Mouse (Mus musculus) hindbrain, postnatal 0 days (tissue): ENCODE results near the gene Gm19684. TPM values are rescaled to one million over a fixed set of nuclear protein-coding genes. Genes with fewer than 3 reads are reported as not detected.
A peak's percentile ranks its signal among the peaks of the same experiment; 100 is the strongest.
"Not testable (repeated sequence)": the region's sequence is repeated elsewhere in the genome, so short reads cannot be mapped to it uniquely, and the experiment has no call there.

Source experiments
- ATAC-seq: fragments of 200-750 bp; cut with Nextera tagmentation; 2 replicates; pipeline ENCODE4 v1.8.0; 2017; ENCODE audit warnings: mild to moderate bottlenecking, moderate TSS enrichment, moderate library complexity
- DNase-seq: peaks from one replicate; pipeline ENCODE4 v3.0.0-alpha.2; 2015; ENCODE audit warnings: low spot score
- H3K27ac ChIP-seq: fragments of 300-500 bp; sonication (generic); 2 replicates; pipeline ENCODE4 v1.5.1; 2014; ENCODE audit warnings: mild to moderate bottlenecking
- H3K27me3 ChIP-seq: fragments of 300-500 bp; sonication (generic); 2 replicates; pipeline ENCODE4 v1.6.1; 2014; ENCODE audit warnings: low read length, mixed read lengths; ENCODE audit not compliant: insufficient read depth
- H3K36me3 ChIP-seq: fragments of 300-500 bp; sonication (generic); 2 replicates; pipeline ENCODE4 v1.6.1; 2014; ENCODE audit warnings: low read length, mixed read lengths; ENCODE audit not compliant: insufficient read depth
- H3K4me1 ChIP-seq: fragments of 300-500 bp; sonication (generic); 2 replicates; pipeline ENCODE4 v1.6.1; 2014; ENCODE audit warnings: antibody characterized with exemption, low read length, mixed read lengths; ENCODE audit not compliant: insufficient read depth
- H3K4me2 ChIP-seq: fragments of 300-500 bp; sonication (generic); 2 replicates; pipeline ENCODE4 v1.6.1; 2014; ENCODE audit warnings: low read depth, mild to moderate bottlenecking, low read length, moderate library complexity, mixed read lengths
- H3K4me3 ChIP-seq: fragments of 300-500 bp; sonication (generic); 2 replicates; pipeline ENCODE4 v1.5.1; 2014; ENCODE audit warnings: low read length
- H3K9ac ChIP-seq: fragments of 300-500 bp; sonication (generic); replicated peaks from 2 replicates; pipeline ENCODE4 v1.6.1; 2014; ENCODE audit warnings: mild to moderate bottlenecking, low read length, moderate library complexity, mixed read lengths
- H3K9me3 ChIP-seq: fragments of 300-500 bp; sonication (generic); 2 replicates; pipeline ENCODE4 v1.6.1; 2016; ENCODE audit warnings: low read length, mixed read lengths
- CTCF ChIP-seq: IDR thresholded peaks from 2 replicates; pipeline ENCODE4 v1.5.1; 2016; ENCODE audit warnings: antibody characterized with exemption, control low read depth, low read depth
- WGBS: fragments of 180-500 bp; shearing (Covaris S2); extraction: QIAGEN DNeasy Blood & Tissue Kit; methylation state at CpG from one replicate; pipeline ENCODE4 v1.1.7; 2014; 5-methylcytosine and 5-hydroxymethylcytosine counted together
- polyA plus RNA-seq: library from polyadenylated mRNA; unstranded; fragments of >200 nt; fragmentation: Nextera tagmentation; extraction: Ambion mirVana; gene quantifications from 2 replicates; pipeline ENCODE4 v1.2.1, GENCODE M21; 2015
- total RNA-seq: library from RNA; depleted of rRNA; stranded (reverse); fragments of >200 nt; gene quantifications from 2 replicates; pipeline ENCODE4 v1.2.3, GENCODE M21; 2014; rRNA removed

The Gm19684 gene
- total and polyA plus RNA-seq, 2 experiments from 2014 or later: not detected

DNA sequence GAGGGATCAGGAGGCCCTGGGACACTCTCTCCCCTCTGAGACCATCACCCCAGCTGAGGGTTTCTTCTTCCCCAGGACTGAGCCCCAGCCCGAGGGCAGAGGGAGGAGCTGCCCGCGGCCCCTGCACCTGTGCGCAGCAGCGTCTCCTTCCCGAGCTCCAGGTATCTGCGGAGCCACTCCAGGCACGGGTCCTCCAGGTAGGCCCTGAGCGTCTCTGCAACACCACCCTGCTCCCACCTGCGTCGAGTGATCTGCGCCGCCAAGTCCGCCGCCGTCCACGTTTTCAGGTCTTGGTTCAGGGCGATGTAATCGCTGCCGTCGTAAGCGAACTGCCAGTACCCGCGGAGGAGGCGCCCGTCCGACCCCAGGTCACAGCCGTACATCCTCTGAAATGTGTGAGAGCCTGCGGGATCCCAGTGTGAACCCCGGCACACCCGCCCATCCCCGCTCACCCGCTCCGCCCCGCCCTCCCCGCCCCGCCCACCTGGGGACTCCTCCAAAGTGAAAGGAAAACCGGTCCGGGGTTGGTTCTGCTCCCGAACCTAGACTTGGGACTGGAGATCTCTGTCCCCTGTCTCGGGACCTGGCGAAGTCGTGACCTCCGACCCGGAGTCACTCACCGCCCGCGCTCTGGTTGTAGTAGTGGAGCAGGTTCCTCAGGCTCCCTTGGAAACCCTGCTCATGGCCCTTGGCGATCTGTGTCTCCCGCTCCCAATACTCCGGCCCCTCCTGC, 46.0 kb downstream of the Gm19684 start:
- no peak for DNase-seq
- Histone ChIP-seq H3K27ac (no peak overlapping the region), H3K9me3 (no peaks in the 10 kb centered on the region), H3K4me3 (peak overlapping the region; percentile 29), H3K36me3 (no peaks in the 10 kb centered on the region), H3K27me3 (peaks cover 50% of the 10 kb centered on the region), H3K4me2 (peak overlapping the region; percentile 36), H3K4me1 (no peaks in the 10 kb centered on the region), H3K9ac (no peak overlapping the region)
- TF ChIP-seq CTCF: no peak
- no peak for ATAC-seq
- 2% methylated on average over 49 of the region's 51 CpGs for WGBS

DNA sequence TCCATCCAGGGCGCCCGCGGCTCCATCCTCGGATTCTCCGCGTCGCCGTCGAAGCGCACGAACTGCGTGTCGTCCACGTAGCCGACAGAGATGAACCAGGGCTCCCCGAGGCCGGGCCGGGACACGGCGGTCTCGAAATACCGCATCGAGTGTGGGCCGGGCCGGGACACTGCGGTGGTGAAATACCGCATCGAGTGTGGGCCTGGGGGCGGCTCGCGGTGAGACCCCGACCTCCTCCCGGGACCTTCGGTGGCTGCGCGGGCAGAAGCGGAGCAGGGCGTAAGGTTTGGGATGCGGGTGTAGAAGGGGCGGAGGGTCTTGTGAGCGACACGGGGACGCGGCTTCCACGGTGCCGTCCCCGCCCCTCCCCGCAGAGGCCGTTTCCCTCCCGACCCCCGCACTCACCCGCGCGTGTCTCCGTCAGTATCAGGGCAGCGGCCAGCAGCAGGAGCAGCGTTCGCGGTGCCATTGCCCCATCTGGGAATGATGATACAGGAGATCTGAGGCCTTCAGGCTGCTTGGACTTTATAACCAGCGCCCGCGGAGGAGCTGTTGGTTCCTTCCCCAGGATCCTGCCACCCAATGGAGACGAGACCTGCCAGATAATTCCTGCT, 46.7 kb downstream of the Gm19684 start, which contains the start of gene Gm8909:
Gene Gm8909, minus strand, starts transcription at position 499 of the 614 bp plus-strand sequence.
- H3K27me3 ChIP-seq: peaks cover 48% of the 10 kb centered on the region
- 1% methylated on average over 63 of the region's 63 CpGs for WGBS

DNA sequence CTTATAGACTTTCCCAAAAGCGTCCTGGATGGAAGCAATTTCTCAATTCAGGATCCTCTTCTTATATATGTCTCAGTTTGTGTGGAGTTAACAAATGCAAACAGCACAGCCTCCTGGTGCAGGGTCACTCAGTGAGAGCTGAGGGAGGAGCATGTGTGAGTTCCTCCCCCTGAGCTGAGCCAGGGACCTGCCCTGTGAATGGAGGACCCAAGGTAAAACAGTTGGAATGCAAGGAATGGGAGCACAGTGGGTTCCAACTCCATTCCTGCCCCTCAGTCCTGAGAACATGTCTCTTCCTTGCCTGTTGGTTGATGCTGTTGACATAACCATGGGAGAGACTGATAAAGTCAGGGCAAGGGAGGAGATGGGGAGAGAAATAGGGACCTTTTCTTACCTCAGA, 47.6 kb downstream of the Gm19684 start:
- not testable (repeated sequence) for H3K4me2 ChIP-seq, H3K36me3 ChIP-seq, ATAC-seq, H3K9ac ChIP-seq, H3K4me3 ChIP-seq, H3K9me3 ChIP-seq, DNase-seq, H3K4me1 ChIP-seq, H3K27ac ChIP-seq
- WGBS: no CpG with 5 or more reads among the region's 1 CpGs
- H3K27me3 ChIP-seq: peaks cover 45% of the 10 kb centered on the region

More for the DNA sequence above, 46.7 kb downstream of the Gm19684 start, which contains the start of gene Gm8909:
- ATAC-seq: no peak
- no peak for TF ChIP-seq CTCF
- no peak for DNase-seq
- no peaks in the 10 kb centered on the region for H3K4me1 ChIP-seq
- H3K4me3 ChIP-seq: peak within 1 kb of the TSS; percentile 29
- no peak within 1 kb of the TSS for H3K9ac ChIP-seq
- H3K36me3 ChIP-seq: no peaks in the 10 kb centered on the region
- peak within 1 kb of the TSS; percentile 36 for H3K4me2 ChIP-seq
- no peaks in the 10 kb centered on the region for H3K9me3 ChIP-seq
- no peak within 1 kb of the TSS for H3K27ac ChIP-seq

DNA sequence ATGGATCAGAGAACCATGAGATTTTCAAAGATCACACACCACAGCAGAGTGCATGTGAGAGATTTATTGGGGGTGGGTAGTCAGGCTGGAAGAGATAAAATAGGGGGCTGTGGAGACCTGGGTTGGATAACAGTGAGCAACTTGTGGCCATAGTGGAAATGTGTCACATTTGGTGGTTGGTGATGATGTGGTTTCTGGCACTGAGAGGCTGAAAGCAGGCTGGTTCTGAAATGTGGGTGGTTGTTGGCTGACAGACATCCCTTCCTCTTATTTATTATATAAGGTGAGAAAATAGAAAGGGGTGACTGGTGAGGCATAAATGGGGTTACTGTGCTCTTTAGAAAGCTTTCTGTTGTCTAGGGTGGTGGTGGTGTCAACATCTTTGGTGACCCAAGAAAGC, 48.3 kb downstream of the Gm19684 start:
- Histone ChIP-seq H3K9me3 (no peaks in the 10 kb centered on the region), H3K4me1 (no peaks in the 10 kb centered on the region), H3K9ac (no peak overlapping the region), H3K4me3 (no peak overlapping the region), H3K27me3 (peaks cover 39% of the 10 kb centered on the region), H3K27ac (no peak overlapping the region), H3K36me3 (no peaks in the 10 kb centered on the region), H3K4me2 (no peak overlapping the region)
- DNase-seq (no peak), ATAC-seq (no peak)
- no peak for TF ChIP-seq CTCF

DNA sequence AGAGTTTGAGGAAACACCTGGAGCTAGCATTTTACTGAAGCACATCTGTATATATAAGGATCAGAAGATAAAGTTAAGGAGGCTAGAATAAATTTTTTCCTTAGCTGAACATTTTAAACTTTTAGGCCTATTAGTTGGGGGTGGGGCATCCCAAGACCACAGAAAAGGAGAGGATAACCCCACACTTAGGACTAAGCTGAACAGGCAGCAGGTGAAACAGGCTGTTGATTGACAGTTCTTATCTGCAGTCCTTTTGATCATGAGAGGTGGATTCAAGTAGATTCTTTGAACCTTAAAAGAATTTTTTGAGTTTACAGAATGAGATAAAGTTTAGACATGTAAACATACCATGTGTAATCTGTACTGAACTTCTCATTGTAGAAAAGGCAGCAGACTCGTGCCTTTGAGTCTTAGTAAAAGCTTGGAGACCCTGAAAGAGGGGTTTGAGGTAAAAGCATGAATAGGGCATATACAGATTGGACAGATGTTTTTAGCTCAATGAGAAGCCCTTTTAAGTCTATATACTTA, 48.9 kb downstream of the Gm19684 start:
- no peaks in the 10 kb centered on the region for H3K4me1 ChIP-seq
- H3K4me2 ChIP-seq: no peak overlapping the region
- DNase-seq: no peak
- H3K27ac ChIP-seq: no peak overlapping the region
- no peak overlapping the region for H3K9ac ChIP-seq
- H3K27me3 ChIP-seq: peaks cover 33% of the 10 kb centered on the region
- TF ChIP-seq CTCF: no peak
- H3K9me3 ChIP-seq: no peaks in the 10 kb centered on the region
- 60% methylated on average over 1 of the region's 1 CpGs for WGBS
- H3K4me3 ChIP-seq: no peak overlapping the region
- no peaks in the 10 kb centered on the region for H3K36me3 ChIP-seq
- no peak for ATAC-seq

DNA sequence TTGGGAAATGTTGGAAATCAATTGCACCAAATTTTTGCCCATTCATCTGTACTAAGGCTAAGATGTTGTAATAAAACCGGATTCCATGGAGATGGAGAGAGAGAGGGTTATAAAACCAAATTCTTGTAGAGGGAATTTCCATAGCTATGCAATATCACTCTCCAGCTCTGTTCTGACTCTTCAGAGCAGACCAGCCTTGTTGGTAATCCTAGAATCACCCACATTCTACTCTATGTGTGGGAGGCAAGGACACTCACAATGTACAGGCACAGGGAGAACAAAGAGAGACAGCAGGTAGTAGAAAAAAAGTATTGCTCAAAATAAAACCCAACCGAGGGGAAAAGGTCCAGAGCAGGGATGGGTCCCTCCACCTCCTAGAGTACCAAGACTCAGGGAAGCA, 54.7 kb downstream of the Gm19684 start:
- not testable (repeated sequence) for H3K4me2 ChIP-seq, H3K4me1 ChIP-seq, H3K9ac ChIP-seq, DNase-seq, H3K27me3 ChIP-seq, ATAC-seq, H3K36me3 ChIP-seq, H3K4me3 ChIP-seq, H3K27ac ChIP-seq, H3K9me3 ChIP-seq
- WGBS: no CpG with 5 or more reads among the region's 2 CpGs

DNA sequence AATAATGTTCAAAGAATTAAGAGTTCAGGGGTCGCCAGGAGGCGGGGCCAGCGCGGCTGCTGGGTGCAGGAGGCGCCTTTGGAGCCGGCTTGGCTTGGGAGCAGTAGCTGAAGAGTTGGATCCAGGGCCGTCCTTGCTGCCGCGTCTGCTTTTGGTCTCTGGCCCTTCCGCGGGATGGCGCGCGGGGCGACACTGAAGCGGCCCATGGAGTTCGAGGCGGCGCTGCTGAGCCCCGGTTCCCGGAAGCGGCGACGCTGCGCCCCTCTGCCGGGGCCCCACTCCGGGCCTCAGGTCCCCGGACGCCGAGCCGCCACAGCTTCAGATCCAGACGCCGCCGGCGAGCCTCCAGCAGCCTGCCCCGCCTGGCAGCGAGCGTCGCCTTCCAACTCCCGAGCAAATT, 57.5 kb downstream of the Gm19684 start:
- 1% methylated on average over 40 of the region's 40 CpGs for whole genome bisulfite sequencing
- DNase-seq: peak; percentile 17
- not testable (repeated sequence) for H3K9ac ChIP-seq, H3K27me3 ChIP-seq, ATAC-seq, H3K4me1 ChIP-seq, H3K9me3 ChIP-seq, H3K27ac ChIP-seq, H3K36me3 ChIP-seq
- Histone ChIP-seq H3K4me2 (peak overlapping the region; percentile 47; the same call in 1 of the 2 replicates), H3K4me3 (peak overlapping the region; percentile 26)

Other genes starting within 250 kb of the Gm19684 start
- 31.3 and 33.2 TPM in 2 replicates for gene Dhx16, start 241.9 kb upstream of the Gm19684 start, total RNA-seq
- 22.9 and 23.1 TPM in 2 replicates for gene Dhx16, start 241.9 kb upstream of the Gm19684 start, polyA plus RNA-seq
- gene 2310061I04Rik, start 224.2 kb upstream of the Gm19684 start, total RNA-seq: 39.8 and 49.2 TPM in 2 replicates
- 69.0 and 74.3 TPM in 2 replicates for gene 2310061I04Rik, start 224.2 kb upstream of the Gm19684 start, polyA plus RNA-seq
- 163 and 169 TPM in 2 replicates for gene Atat1, start 211.6 kb upstream of the Gm19684 start, total RNA-seq
- gene Atat1, start 211.6 kb upstream of the Gm19684 start, polyA plus RNA-seq: 222 and 225 TPM in 2 replicates
- 42.9 and 45.9 TPM in 2 replicates for gene Mrps18b, start 205.3 kb upstream of the Gm19684 start, total RNA-seq
- gene Mrps18b, start 205.3 kb upstream of the Gm19684 start, polyA plus RNA-seq: 66.6 and 72.2 TPM in 2 replicates
- gene Ppp1r10, start 205.2 kb upstream of the Gm19684 start, total RNA-seq: 37.5 and 44.0 TPM in 2 replicates
- 20.3 and 22.5 TPM in 2 replicates for gene Ppp1r10, start 205.2 kb upstream of the Gm19684 start, polyA plus RNA-seq
- gene Abcf1, start 151.9 kb upstream of the Gm19684 start, total RNA-seq: 47.7 and 57.3 TPM in 2 replicates
- 94.5 and 99.4 TPM in 2 replicates for gene Abcf1, start 151.9 kb upstream of the Gm19684 start, polyA plus RNA-seq
- gene Gnl1, start 141.8 kb upstream of the Gm19684 start, total RNA-seq: 101 and 106 TPM in 2 replicates
- gene Gnl1, start 141.8 kb upstream of the Gm19684 start, polyA plus RNA-seq: 75.8 and 76.2 TPM in 2 replicates
- 39.9 and 46.7 TPM in 2 replicates for gene Prr3, start 141.4 kb upstream of the Gm19684 start, total RNA-seq
- 72.7 and 81.9 TPM in 2 replicates for gene Prr3, start 141.4 kb upstream of the Gm19684 start, polyA plus RNA-seq
- 0.10 and 0.11 TPM in 2 replicates for gene H2-T24, start 101.1 kb upstream of the Gm19684 start, total RNA-seq
- 7.1 and 7.7 TPM in 2 replicates for gene H2-T24, start 101.1 kb upstream of the Gm19684 start, polyA plus RNA-seq
- gene H2-T23, start 88.8 kb upstream of the Gm19684 start, total RNA-seq: 6.6 and 7.3 TPM in 2 replicates
- gene H2-T23, start 88.8 kb upstream of the Gm19684 start, polyA plus RNA-seq: 8.8 and 9.4 TPM in 2 replicates
- gene H2-T22, start 78.9 kb upstream of the Gm19684 start, total RNA-seq: 10.0 and 15.4 TPM in 2 replicates
- gene H2-T22, start 78.9 kb upstream of the Gm19684 start, polyA plus RNA-seq: 9.1 and 11.8 TPM in 2 replicates
- gene Gm6034, start 78.7 kb upstream of the Gm19684 start, total RNA-seq: not detected in 2 replicates
- not detected in 2 replicates for gene Gm6034, start 78.7 kb upstream of the Gm19684 start, polyA plus RNA-seq
- not detected in 2 replicates for gene Gm11127, start 63.3 kb upstream of the Gm19684 start, total RNA-seq
- not detected in 2 replicates for gene Gm11127, start 63.3 kb upstream of the Gm19684 start, polyA plus RNA-seq
- not detected in 2 replicates for gene Gm7030, start 7.7 kb downstream of the Gm19684 start, total RNA-seq
- not detected in 2 replicates for gene Gm7030, start 7.7 kb downstream of the Gm19684 start, polyA plus RNA-seq
- not detected in 2 replicates for gene Gm8909, start 46.9 kb downstream of the Gm19684 start, total RNA-seq
- gene Gm8909, start 46.9 kb downstream of the Gm19684 start, polyA plus RNA-seq: 0.28 and 0.35 TPM in 2 replicates
- gene H2-T3, start 68.6 kb downstream of the Gm19684 start, total RNA-seq: not detected in 2 replicates
- gene H2-T3, start 68.6 kb downstream of the Gm19684 start, polyA plus RNA-seq: not detected in 2 replicates
- 29.8 and 54.6 TPM in 2 replicates for gene Rpp21, start 136.4 kb downstream of the Gm19684 start, total RNA-seq
- gene Rpp21, start 136.4 kb downstream of the Gm19684 start, polyA plus RNA-seq: 154 and 160 TPM in 2 replicates
- 18.5 and 22.9 TPM in 2 replicates for gene Trim39, start 150.6 kb downstream of the Gm19684 start, total RNA-seq
- gene Trim39, start 150.6 kb downstream of the Gm19684 start, polyA plus RNA-seq: 13.0 and 13.3 TPM in 2 replicates
- not detected in 2 replicates for gene H2-M10.2, start 164.8 kb downstream of the Gm19684 start, total RNA-seq
- gene H2-M10.2, start 164.8 kb downstream of the Gm19684 start, polyA plus RNA-seq: not detected in 2 replicates
- not detected in 2 replicates for gene H2-M10.1, start 204.5 kb downstream of the Gm19684 start, total RNA-seq
- gene H2-M10.1, start 204.5 kb downstream of the Gm19684 start, polyA plus RNA-seq: not detected in 2 replicates
- not detected in 2 replicates for gene H2-M10.3, start 246.7 kb downstream of the Gm19684 start, total RNA-seq
- not detected in 2 replicates for gene H2-M10.3, start 246.7 kb downstream of the Gm19684 start, polyA plus RNA-seq